Mouse (Mus musculus) adrenal gland, adult 10 weeks (tissue): Measurements from ENCODE around the gene Tas2r103. TPM values are rescaled to one million over a fixed set of nuclear protein-coding genes. Genes with fewer than 3 reads are reported as not detected.

ENCODE experiments used
- polyA plus RNA-seq: library from polyadenylated mRNA; stranded (reverse); fragments of 350-450 nt; fragmentation: Illumina TruSeq; extraction: RNeasy Lipid Tissue Mini Kit (QIAGEN cat#74804); gene quantifications from one replicate; pipeline ENCODE4 v1.2.3, GENCODE M21; 2014; ENCODE audit warnings: low read depth, low replicate concordance

Gene Tas2r103
- not detected for polyA plus RNA-seq

DNA sequence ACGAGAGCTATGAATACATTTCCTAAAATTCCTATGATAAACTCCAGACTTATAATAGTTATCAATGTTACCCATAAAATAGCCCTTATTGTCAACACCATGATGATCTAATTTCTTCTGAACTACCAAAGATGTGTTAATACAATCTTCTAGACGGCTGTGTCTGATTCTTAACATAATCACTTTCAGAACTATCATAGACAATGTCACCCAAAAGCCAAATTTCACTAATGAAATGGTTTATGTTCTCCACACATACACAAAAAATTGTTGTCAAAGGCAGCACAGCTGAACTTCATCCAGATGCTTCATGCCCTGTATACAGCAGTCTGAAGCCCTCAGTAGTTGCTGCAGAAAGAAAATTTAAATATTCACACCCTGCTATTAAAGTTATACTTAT, at the start of gene Tas2r103:
Tas2r103 (minus strand) TSS at position 101 of the 400 bp plus-strand sequence.

DNA sequence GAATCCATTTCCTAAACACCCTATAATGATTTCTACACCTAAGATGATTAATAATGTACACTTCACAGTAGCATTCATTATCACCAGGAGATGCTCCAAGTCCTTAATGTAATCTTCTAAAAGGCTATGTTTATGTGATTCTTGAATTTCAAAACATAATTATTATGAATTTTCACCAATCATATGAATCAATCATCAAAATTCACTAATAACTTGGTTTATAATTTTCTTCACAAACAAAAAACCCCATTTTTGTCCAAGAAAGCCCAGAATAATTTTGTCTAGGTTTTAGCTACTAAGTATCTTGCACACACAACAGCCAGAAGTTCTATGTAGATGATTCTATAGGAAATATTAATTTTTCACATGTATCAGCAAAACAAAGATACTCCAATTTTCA, 18.8 kb upstream of the Tas2r103 start, which contains the start of gene Tas2r140:
Tas2r140 (minus strand) TSS at position 101 of the 400 bp plus-strand sequence.

Other genes starting within 250 kb of the Tas2r103 start
- not detected for gene Tas2r117, start 234.3 kb downstream of the Tas2r103 start, polyA plus RNA-seq
- gene Tas2r123, start 190.0 kb downstream of the Tas2r103 start, polyA plus RNA-seq, result not detected
- not detected for gene Tas2r116, start 181.7 kb downstream of the Tas2r103 start, polyA plus RNA-seq
- not detected for gene Tas2r110, start 169.1 kb downstream of the Tas2r103 start, polyA plus RNA-seq
- gene Tas2r113, start 144.1 kb downstream of the Tas2r103 start, polyA plus RNA-seq, result not detected
- gene Tas2r125, start 127.5 kb downstream of the Tas2r103 start, polyA plus RNA-seq, result not detected
- gene Tas2r129, start 86.0 kb downstream of the Tas2r103 start, polyA plus RNA-seq, result not detected
- gene Tas2r131, start 79.2 kb downstream of the Tas2r103 start, polyA plus RNA-seq, result not detected
- gene Tas2r109, start 56.1 kb downstream of the Tas2r103 start, polyA plus RNA-seq, result not detected
- gene Tas2r140, start 18.7 kb upstream of the Tas2r103 start, polyA plus RNA-seq, result not detected
- gene Smim10l1, start 67.8 kb upstream of the Tas2r103 start, polyA plus RNA-seq, result 546 TPM